Mouse (Mus musculus) mouse trophoblast stem cell (cell line): ENCODE measurements around the gene Pam.

ENCODE experiments used
- in situ Hi-C, 2 experiments: fragments of 300-500 bp; cut with MseI, MboI; formaldehyde crosslinking; loops; 2 replicates in 1 of 2; 3 replicates in 1 of 2; pipeline ENCODE4 v1.15.1; 2025

The Pam gene

DNA sequence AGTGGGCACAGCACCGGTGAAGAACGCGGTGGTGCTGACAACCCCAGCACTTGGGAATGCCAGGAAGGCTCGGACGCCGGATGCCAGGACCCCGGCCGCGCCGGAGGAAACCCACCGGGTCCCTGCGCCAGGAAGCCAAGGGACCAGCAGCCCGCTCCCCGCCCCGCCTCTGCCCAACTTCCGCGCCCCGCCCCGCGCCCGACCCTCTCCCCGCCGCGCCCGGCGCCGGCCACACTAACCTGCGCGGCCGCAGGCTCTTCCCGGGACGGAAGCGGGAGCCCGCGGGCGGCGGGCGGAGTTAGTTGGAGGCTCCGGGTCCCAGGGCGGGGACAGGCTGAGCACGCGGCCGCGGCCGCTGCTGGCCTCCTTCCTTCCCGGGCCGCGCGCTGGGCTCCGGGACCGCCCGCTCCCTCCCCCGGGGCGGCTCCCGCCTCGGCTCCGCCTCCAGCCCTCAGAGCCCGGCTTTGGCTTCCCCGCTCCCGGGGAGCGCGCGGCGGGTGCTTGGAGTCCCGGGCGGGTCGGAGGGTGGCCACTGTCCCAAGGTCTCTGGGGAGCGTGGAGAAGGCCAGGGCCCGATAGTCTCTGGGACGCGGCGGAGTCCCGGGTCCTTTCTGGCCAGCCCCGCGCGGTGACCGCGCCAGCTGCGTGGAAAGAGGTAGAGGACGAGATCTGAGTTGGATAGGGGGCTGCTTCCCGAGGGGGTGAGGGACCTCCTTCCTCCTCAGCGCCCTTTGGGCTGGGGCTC is at the start of gene Pam:
Pam (minus strand) TSS at position 401 of the 745 bp plus-strand sequence.
- in situ Hi-C loops = no loop called here

GRCm38 (mm10) chr1:98144845-98145244 is 49.4 kb upstream of the Pam start:
- in situ Hi-C loops = no loop called here

DNA sequence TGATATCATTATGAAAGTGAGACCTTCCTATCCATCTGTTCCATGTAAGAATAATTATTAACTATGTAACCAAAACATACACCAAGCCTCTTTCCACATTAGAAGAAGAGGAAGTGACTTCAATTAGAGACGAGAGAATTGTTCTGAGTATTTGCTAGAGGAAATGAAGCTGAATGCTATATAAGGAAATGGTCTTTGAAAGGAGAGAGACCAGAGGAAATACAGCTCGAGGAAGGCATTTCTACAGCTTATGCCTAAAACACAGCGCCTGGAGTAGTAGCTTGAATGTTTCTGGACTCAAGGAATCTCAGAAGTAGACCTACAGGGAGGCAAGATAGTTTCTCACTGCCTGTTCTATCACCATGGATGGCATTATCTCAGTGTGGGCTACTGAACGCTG is 35.8 kb upstream of the Pam start:
- in situ Hi-C loops = no loop called here

DNA sequence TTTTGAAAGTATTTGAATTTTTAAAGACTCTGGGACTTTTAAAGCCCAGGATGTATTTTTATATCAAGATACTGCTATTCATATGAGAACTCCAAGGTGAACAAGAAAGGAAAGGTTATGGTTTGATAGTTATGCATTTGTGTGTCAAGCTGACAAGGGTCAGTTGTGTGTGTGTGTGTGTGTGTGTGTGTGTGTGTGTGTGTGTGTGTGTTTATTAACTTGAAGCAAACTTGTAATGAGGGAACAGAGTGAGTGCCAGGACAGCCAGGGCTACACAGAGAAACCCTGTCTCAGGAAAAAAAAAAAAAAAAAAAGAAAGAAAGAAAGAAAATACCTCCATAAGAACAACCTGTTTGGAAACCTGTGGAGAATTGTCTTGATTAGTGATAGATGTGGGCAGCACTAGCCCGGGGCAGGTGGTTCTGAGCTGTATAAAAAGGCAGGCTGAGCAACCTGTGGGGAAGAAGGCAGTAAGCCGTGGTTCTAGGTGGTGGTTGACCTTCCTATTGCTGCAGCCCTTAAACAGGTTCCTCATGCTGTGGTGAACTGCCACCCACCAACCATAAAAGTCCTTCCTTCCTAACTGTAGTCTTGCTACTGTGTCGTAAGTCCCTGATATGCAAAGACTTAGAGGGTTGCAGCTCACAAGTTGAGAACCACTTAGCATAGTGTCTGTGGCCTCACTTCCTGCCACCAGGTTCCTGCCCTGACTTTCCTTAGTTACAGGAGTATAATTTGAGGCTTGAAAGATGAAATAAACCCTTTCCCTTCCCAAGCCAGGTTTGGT is 34.3 kb upstream of the Pam start:
- in situ Hi-C loops = no loop called here

DNA sequence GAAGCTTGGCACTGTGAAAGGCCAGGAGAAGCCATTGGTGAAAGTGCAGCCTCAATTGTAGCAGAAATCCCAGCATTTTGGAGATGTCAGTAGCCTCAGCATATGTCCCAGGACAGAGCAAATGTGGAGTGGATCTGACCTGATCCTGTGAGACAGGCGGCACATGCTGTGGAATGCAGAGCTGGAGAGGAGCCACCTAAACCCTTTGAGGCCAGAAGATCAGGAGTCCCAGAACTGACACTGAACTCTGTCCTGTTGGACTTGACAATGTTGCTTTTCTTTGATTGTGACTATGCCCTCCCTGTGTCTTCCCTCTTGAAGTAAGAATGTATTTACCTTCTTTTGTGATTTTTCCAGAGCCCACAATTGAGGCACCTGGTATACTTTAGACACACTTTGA is 33.7 kb upstream of the Pam start:
- in situ Hi-C loops = no loop called here

GRCm38 (mm10) chr1:98128338-98129096 is 33.1 kb upstream of the Pam start:
- in situ Hi-C loops = no loop called here

- in situ Hi-C loops = no loop called here
These were observed 30.8 kb upstream of the Pam start for GRCm38 (mm10) chr1:98126268-98126667.

- in situ Hi-C loops = no loop called here
These were observed 29.3 kb upstream of the Pam start for GRCm38 (mm10) chr1:98124727-98125126.

- in situ Hi-C loops = no loop called here
These were observed 24.1 kb upstream of the Pam start for GRCm38 (mm10) chr1:98119595-98119994.

GRCm38 (mm10) chr1:98107599-98107998 is 12.2 kb upstream of the Pam start:
- in situ Hi-C loops = no loop called here

- in situ Hi-C loops = no loop called here
These were observed 4.0 kb upstream of the Pam start for GRCm38 (mm10) chr1:98099441-98099840.

- in situ Hi-C loops = no loop called here
These were observed 2.7 kb upstream of the Pam start for GRCm38 (mm10) chr1:98097957-98098729.

DNA sequence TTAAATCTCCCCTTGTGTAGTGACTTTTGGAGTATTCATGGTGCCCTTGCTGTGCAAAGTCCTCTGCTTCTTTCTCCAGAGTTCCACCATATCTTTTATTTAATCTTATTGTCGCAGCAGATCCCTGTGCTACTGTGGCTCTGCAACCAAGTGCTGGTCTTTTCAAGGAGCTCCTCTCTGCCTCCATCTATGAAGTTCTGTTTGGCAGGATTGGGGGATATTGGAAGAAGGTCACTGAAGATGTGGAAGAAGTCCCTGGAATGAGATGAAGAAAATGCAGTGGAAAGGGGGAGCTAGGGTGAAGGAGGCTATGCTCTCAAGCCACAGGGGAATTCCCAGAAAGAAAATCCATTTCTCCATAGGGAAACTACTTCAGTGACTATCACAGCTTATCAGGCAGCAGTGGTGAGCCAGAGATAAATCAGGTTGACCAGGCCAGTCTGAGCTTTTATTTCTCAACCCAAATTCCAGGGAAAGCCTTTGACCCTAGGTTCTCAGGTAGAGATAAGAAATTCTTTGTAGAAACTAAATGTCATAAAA is 1.0 kb upstream of the Pam start:
- in situ Hi-C loops = no loop called here

GRCm38 (mm10) chr1:98095991-98096330 is 515 bp upstream of the Pam start:
- in situ Hi-C loops = no loop called here

DNA sequence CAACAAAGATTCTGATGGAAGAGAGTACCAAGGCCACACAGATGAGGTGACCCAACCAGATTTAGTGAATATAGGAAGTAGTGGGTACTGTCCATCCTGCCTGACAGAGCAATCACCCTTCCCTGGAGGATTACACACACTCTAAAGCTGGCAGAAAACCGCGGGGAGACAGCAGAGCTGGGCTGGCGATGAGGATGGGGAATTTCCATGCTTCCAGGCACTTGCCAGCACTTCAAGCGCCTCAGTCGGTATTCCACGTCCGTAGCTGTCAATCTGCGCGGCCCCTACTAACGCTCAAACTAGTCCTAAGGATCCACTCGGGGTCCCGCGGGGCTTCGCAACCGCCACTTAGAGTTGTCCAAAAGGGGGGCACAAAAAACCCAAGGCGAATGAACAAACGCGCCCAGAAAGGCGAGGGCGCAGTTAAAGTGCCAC is 618 bp downstream of the Pam start:
- in situ Hi-C loops = no loop called here

- in situ Hi-C loops = no loop called here
These were observed 6.0 kb downstream of the Pam start for GRCm38 (mm10) chr1:98089336-98089975.

DNA sequence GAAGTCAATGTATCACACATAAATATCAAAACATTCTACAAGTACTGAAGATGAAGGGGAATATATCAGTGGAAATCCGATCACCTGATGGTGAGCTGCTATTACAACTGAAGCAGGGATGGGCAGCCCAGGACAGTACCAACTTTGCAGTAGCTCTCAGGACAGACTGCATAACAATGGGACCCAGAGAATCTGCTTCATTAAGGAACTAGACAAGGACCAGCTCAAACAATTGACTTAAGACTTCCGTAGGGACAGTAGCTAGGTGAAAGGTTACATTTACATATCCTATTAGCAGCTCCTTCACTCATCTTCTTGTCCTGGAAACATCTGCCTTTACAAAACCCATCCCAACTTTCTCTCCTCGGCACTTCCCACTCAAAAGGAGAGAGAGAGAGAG is 9.0 kb downstream of the Pam start:
- in situ Hi-C loops = no loop called here

DNA sequence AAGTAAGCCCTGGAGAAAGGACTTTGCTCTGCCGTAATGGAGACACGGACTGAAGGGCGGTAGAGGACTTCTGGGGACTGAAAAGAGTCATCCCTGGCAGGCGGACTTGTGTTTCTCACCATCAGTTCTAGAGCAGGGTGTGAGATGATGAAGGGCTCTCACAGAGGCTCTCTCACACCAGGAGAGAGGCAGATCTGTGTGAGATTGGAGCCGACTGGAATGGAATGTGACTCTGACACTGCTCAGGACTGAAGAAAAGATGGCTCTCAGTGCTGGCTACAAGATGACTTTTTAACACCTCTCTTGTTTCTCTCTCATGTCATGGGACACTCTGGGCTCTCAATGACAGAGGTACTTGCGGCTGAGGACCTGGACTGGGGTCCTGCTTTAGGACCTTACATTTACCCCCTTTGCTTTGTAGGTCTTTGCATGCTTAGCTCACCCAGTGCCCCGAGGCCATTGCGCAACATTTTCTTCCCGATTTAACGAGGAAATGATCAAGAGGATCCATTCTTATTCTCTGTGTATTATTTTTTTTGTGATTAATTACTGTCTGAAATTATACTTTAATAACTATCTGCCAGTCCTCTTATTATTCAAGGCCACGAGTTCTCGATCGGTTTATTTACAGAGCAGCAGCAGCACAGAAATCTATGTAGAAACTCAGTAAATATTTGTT is 10.7 kb downstream of the Pam start:
- in situ Hi-C loops = no loop called here

DNA sequence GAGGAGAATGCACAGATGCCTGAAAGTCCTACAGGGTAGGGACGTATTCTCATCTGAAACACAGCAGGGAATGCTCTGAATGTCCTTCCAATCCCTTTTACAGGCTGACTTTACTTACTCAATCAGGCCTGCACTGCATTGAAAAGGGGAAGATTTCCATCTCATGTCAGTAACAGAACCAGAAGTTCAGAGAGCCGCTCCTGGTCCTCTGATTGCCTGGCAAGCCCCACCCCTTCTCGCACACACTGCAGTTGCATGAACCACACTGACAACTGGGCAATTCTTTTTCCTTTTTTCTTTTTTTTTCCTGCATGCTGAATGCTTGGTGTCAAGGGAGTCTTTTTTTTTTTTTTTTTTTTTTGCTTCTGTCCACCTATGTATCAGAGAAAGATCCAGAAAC is 11.9 kb downstream of the Pam start:
- in situ Hi-C loops = no loop called here

DNA sequence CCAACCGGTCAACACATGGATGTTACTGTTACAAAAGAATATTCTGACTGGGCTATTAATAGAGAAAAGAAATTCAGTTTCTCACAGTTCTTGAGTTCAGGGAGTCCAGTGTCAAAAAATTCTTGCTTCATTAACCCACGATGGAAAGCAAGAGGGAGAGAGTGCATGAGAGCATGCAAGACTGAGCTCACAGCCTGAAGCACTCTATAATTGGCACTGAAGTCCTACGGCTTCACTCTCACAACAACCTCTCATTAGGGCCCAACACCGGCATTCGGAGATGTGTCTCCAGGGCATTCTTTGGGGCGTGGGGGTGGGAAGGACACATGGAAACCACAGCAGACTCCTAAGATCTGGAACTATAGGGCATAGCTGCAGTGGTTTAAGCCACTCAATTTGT is 12.5 kb downstream of the Pam start:
- in situ Hi-C loops = no loop called here
